In genomic region chr17:84164146-84164545, GRCm38 (mm10) we compare ENCODE assay signal across 14 mouse cellular contexts. TPM values are rescaled to one million over a fixed set of nuclear protein-coding genes. Genes with fewer than 3 reads are reported as not detected.
DNase-seq lines count a peak whose midpoint lies in the region.
"Had no signal": no experiment of that assay in that cellular context is flagged by ENCODE, and none has a peak within 500 bp of the region (broad histone marks: within the 10 kb centered on the region; RNA-seq: fewer than 3 reads in every experiment).

No protein-coding gene starts in this region.

- no peaks in the 10 kb centered on the region for H3K9me3 ChIP-seq in limb, embryonic 10.5 days (replicated peaks)
- H3K9me3 ChIP-seq: embryonic facial prominence, embryonic 13.5 days; heart, embryonic 13.5 days; intestine, embryonic 15.5 days; liver, embryonic 13.5 days had no signal

- 0 out of 2 replicates have a peak overlapping the region, but pooled peaks have one; percentile 10 for H3K27ac ChIP-seq in limb, embryonic 10.5 days
- H3K27ac ChIP-seq: embryonic facial prominence, embryonic 13.5 days; heart, embryonic 13.5 days; intestine, embryonic 15.5 days had no signal

- DNase-seq in heart, postnatal 4 days: peak; percentile 4
- DNase-seq in heart, postnatal 10 days: no peak
- peak; percentile 1 for DNase-seq in right cerebral cortex, postnatal 14 days
- no peak for DNase-seq in right cerebral cortex, adult 2 months (ENCODE audit: low spot score in 2 of 2)
- no peak for DNase-seq in limb, embryonic 10.5 days (ENCODE audit: low spot score)
- peak; percentile 22 for DNase-seq in thymus, postnatal 14 days
- no peak for DNase-seq in ovary, adult 18-20 months (ENCODE audit: low spot score)
- DNase-seq: cerebellum, adult 2 months; kidney, postnatal 14 days; liver, embryonic 13.5 days; right cerebral cortex, adult 18-20 months had no signal

- H3K36me3 ChIP-seq in limb, embryonic 10.5 days: no peaks in the 10 kb centered on the region
- H3K36me3 ChIP-seq: embryonic facial prominence, embryonic 13.5 days; heart, embryonic 13.5 days; intestine, embryonic 15.5 days; liver, embryonic 13.5 days had no signal

- no peaks in the 10 kb centered on the region for H3K27me3 ChIP-seq in limb, embryonic 10.5 days (ENCODE audit: low read depth, poor library complexity, severe bottlenecking)
- H3K27me3 ChIP-seq: embryonic facial prominence, embryonic 13.5 days; heart, embryonic 13.5 days; intestine, embryonic 15.5 days; liver, embryonic 13.5 days had no signal

- intact Hi-C loops in heart, postnatal 10 days (cut with DNase I): no loop called here

- peaks cover 40% of the 10 kb centered on the region for H3K4me1 ChIP-seq in limb, embryonic 10.5 days

- no peak overlapping the region for H3K4me3 ChIP-seq in limb, embryonic 10.5 days
- H3K4me3 ChIP-seq: embryonic facial prominence, embryonic 13.5 days; heart, embryonic 13.5 days; intestine, embryonic 15.5 days; liver, embryonic 13.5 days had no signal

- 84% methylated on average over 8 of the region's 8 CpGs for WGBS in limb, embryonic 10.5 days

RNA-seq across cellular contexts. Expression of gene Zfp36l2, which starts 23.6 kb away (rescaled TPM):
- total RNA-seq in heart, postnatal 4 days (2021): 10 to 100 TPM; 37.0 to 41.0 TPM
- 10 to 100 TPM; 36.9 to 42.5 TPM for total RNA-seq in heart, postnatal 10 days (2021)
- 13.4 and 14.2 TPM in 2 replicates for polyA plus RNA-seq in limb, embryonic 10.5 days (2016; fragmentation: Nextera tagmentation; extraction: Ambion mirVana)

Comparison
In these comparisons a context has a peak if more than half of its experiments do, and no peak if none do; other contexts are left out.
1. DNase-seq: peak in heart, postnatal 4 days (single experiment), right cerebral cortex, postnatal 14 days (single experiment) and thymus, postnatal 14 days (single experiment); none in heart, postnatal 10 days (0 of 2), right cerebral cortex, adult 2 months (0 of 2), limb, embryonic 10.5 days (single experiment) and ovary, adult 18-20 months (single experiment).